Mouse (Mus musculus) forebrain, embryonic 10.5 days (tissue): ENCODE data around the gene Lmf2. TPM values are rescaled to one million over a fixed set of nuclear protein-coding genes. Genes with fewer than 3 reads are reported as not detected.

Experiments
- DNase-seq: peaks from one replicate; pipeline ENCODE4 v3.0.0-alpha.2; 2017; ENCODE audit warnings: low spot score; ENCODE audit errors: extremely low spot score
- H3K27ac ChIP-seq: fragments of 300-500 bp; sonication (generic); 2 replicates; pipeline ENCODE4 v1.5.1; 2016; ENCODE audit warnings: mild to moderate bottlenecking
- H3K27me3 ChIP-seq: fragments of 300-500 bp; sonication (generic); 2 replicates; pipeline ENCODE4 v1.6.1; 2016; ENCODE audit warnings: mild to moderate bottlenecking; ENCODE audit not compliant: poor library complexity, severe bottlenecking
- H3K36me3 ChIP-seq: fragments of 300-500 bp; sonication (generic); replicated peaks from 2 replicates; pipeline ENCODE4 v1.6.1; 2016; ENCODE audit warnings: mild to moderate bottlenecking, moderate library complexity
- H3K4me1 ChIP-seq: fragments of 300-500 bp; sonication (generic); 2 replicates; pipeline ENCODE4 v1.6.1; 2016
- H3K4me3 ChIP-seq: fragments of 300-500 bp; sonication (generic); 2 replicates; pipeline ENCODE4 v1.5.1; 2016; ENCODE audit warnings: mild to moderate bottlenecking, moderate library complexity
- H3K9me3 ChIP-seq: fragments of 300-500 bp; sonication (generic); 2 replicates; pipeline ENCODE4 v1.6.1; 2016; ENCODE audit warnings: mild to moderate bottlenecking, moderate library complexity
- WGBS: fragments of 180-500 bp; shearing (Covaris S2); methylation state at CpG from one replicate; pipeline ENCODE4 v1.1.7; 2016; 5-methylcytosine and 5-hydroxymethylcytosine counted together
- polyA plus RNA-seq: library from polyadenylated mRNA; unstranded; fragments of >200 nt; fragmentation: Nextera tagmentation; extraction: Ambion mirVana; gene quantifications from 2 replicates; pipeline ENCODE4 v1.2.1, GENCODE M21; 2016

The Lmf2 gene
- 48.6 and 50.0 TPM in 2 replicates for polyA plus RNA-seq

GRCm38 (mm10) chr15:89355241-89356187 is at the start of gene Lmf2, which contains the start of gene Ncaph2:
Gene Lmf2, minus strand, starts transcription at chr15:89355659.
Gene Ncaph2, plus strand, starts transcription at chr15:89355719.
- Histone ChIP-seq H3K4me1 (peaks cover 35% of the 10 kb centered on the region), H3K27ac (peak within 1 kb of the TSS; percentile 95)

GRCm38 (mm10) chr15:89404831-89405623 is 49.6 kb upstream of the Lmf2 start:
- no peaks in the 10 kb centered on the region for H3K27me3 ChIP-seq
- no peaks in the 10 kb centered on the region for H3K36me3 ChIP-seq
- H3K9me3 ChIP-seq, result peaks cover 18% of the 10 kb centered on the region
- H3K27ac ChIP-seq, result no peak overlapping the region
- no peak overlapping the region for H3K4me3 ChIP-seq
- 89% methylated on average over 10 of the region's 10 CpGs for whole genome bisulfite sequencing
- no peak for DNase-seq
- H3K4me1 ChIP-seq, result no peaks in the 10 kb centered on the region

More at GRCm38 (mm10) chr15:89355241-89356187, at the start of gene Lmf2, which contains the start of gene Ncaph2:
- WGBS, result under 1% methylated on average over 64 of the region's 64 CpGs
- Histone ChIP-seq H3K36me3 (peaks cover 64% of the 10 kb centered on the region), H3K4me3 (peak within 1 kb of the TSS; percentile 69), H3K27me3 (no peaks in the 10 kb centered on the region), H3K9me3 (no peaks in the 10 kb centered on the region)
- DNase-seq, result peak; percentile 98

GRCm38 (mm10) chr15:89402471-89402870 is 47.0 kb upstream of the Lmf2 start:
- no peak overlapping the region for H3K4me3 ChIP-seq
- no peak for DNase-seq
- WGBS, result 84% methylated on average over 1 of the region's 1 CpGs
- no peaks in the 10 kb centered on the region for H3K27me3 ChIP-seq
- H3K4me1 ChIP-seq, result 0 out of 2 replicates have a peak, but pooled peaks cover 3% of the 10 kb centered on the region
- peaks cover 4% of the 10 kb centered on the region for H3K9me3 ChIP-seq
- H3K27ac ChIP-seq, result no peak overlapping the region
- no peaks in the 10 kb centered on the region for H3K36me3 ChIP-seq

DNA sequence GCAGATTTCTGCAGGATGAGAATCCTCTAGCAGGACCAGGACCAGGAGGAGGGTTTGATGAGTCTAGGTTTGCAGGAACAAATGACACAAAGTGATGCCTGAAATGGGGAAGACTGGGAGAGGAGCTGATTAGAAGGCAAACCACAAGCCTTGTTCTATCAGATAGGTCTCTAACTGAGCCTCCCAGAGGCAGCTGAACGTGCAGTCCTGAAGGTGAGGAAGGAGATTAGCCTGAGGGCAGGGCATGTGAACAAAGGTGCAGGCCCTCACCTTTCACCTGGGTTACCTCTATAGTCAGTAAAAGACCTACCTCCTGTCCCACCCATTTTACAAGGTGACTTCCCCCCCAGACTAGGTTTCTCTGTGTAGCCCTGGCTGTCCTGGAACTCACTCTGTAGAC is 44.3 kb upstream of the Lmf2 start:
- H3K27ac ChIP-seq, result no peak overlapping the region
- H3K36me3 ChIP-seq, result no peaks in the 10 kb centered on the region
- H3K27me3 ChIP-seq, result no peaks in the 10 kb centered on the region
- no peaks in the 10 kb centered on the region for H3K9me3 ChIP-seq
- DNase-seq, result no peak
- 53% methylated on average over 1 of the region's 1 CpGs for WGBS
- H3K4me1 ChIP-seq, result 0 out of 2 replicates have a peak, but pooled peaks cover 3% of the 10 kb centered on the region
- H3K4me3 ChIP-seq, result no peak overlapping the region

- H3K27ac ChIP-seq, result no peak overlapping the region
- no peak overlapping the region for H3K4me3 ChIP-seq
- H3K27me3 ChIP-seq, result no peaks in the 10 kb centered on the region
- 81% methylated on average over 2 of the region's 2 CpGs for WGBS
- 0 out of 2 replicates have a peak, but pooled peaks cover 3% of the 10 kb centered on the region for H3K4me1 ChIP-seq
- H3K36me3 ChIP-seq, result no peaks in the 10 kb centered on the region
- no peak for DNase-seq
- no peaks in the 10 kb centered on the region for H3K9me3 ChIP-seq
These were observed 42.7 kb upstream of the Lmf2 start for GRCm38 (mm10) chr15:89398146-89398545.

- 87% methylated on average over 4 of the region's 4 CpGs for WGBS
- Histone ChIP-seq H3K4me3 (no peak overlapping the region), H3K4me1 (0 out of 2 replicates have a peak, but pooled peaks cover 3% of the 10 kb centered on the region), H3K36me3 (no peaks in the 10 kb centered on the region), H3K27me3 (no peaks in the 10 kb centered on the region), H3K9me3 (no peaks in the 10 kb centered on the region), H3K27ac (no peak overlapping the region)
- no peak for DNase-seq
These were observed 41.4 kb upstream of the Lmf2 start for GRCm38 (mm10) chr15:89396883-89397282.

DNA sequence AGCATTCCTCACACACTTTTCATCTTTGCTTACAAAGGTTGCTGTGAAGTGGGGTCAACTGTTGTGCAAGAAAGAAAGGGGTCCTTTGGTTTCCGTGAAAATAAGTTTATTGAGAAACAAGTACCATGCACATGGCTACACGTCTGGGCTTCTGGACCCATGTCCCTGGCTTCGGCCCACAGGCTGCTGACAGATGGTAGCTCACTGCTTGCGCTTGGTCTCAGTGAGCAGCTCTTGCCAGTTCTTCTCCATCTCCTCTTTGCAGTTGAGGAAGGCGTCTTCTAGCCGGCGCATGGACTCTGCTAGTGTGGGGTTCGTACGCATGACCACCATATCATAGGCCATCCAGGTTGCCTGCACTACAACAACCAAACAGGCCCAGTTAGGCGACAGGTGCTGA is 34.6 kb upstream of the Lmf2 start:
- H3K27ac ChIP-seq, result no peak overlapping the region
- no peak for DNase-seq
- 92% methylated on average over 10 of the region's 10 CpGs for WGBS
- H3K4me3 ChIP-seq, result no peak overlapping the region
- H3K4me1 ChIP-seq, result no peaks in the 10 kb centered on the region; the same call in 1 of the 2 replicates
- no peaks in the 10 kb centered on the region for H3K36me3 ChIP-seq
- H3K9me3 ChIP-seq, result no peaks in the 10 kb centered on the region
- peaks cover 31% of the 10 kb centered on the region for H3K27me3 ChIP-seq

GRCm38 (mm10) chr15:89387127-89387526 is 31.7 kb upstream of the Lmf2 start:
- no peak for DNase-seq
- Histone ChIP-seq H3K27me3 (peaks cover 35% of the 10 kb centered on the region), H3K4me3 (no peak overlapping the region), H3K4me1 (no peaks in the 10 kb centered on the region; the same call in 1 of the 2 replicates), H3K27ac (no peak overlapping the region), H3K36me3 (no peaks in the 10 kb centered on the region), H3K9me3 (no peaks in the 10 kb centered on the region)
- WGBS, result 47% methylated on average over 12 of the region's 12 CpGs

- WGBS, result 94% methylated on average over 7 of the region's 7 CpGs
- no peaks in the 10 kb centered on the region for H3K36me3 ChIP-seq
- H3K4me3 ChIP-seq, result no peak within 1 kb of the TSS
- H3K4me1 ChIP-seq, result peaks cover under 1% of the 10 kb centered on the region
- no peaks in the 10 kb centered on the region for H3K9me3 ChIP-seq
- no peak within 1 kb of the TSS for H3K27ac ChIP-seq
- peaks cover 59% of the 10 kb centered on the region for H3K27me3 ChIP-seq
- no peak for DNase-seq
These were observed 29.2 kb upstream of the Lmf2 start, which contains the start of gene Klhdc7b for GRCm38 (mm10) chr15:89384617-89385016. Gene Klhdc7b, plus strand, starts transcription at chr15:89384917.

DNA sequence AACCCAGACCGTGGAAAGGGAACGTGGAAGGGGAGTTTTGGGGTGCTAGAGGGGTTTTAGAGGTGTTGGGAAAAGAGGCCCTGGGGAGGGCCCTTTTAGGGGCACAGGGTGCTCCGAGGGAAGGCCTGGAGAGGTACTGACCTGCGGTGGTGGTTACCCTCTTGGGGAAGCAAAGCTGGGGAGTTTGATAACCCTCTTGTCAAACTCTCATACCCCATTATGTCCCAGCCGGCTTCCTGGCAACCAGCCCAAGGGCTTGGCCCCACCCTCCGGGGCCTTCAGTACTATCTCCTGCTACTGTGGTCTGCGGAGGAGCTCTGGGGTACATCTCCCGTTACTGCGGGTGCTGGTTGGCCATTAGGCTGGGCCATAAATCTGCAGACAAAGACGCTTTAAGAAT is 24.0 kb upstream of the Lmf2 start:
- no peaks in the 10 kb centered on the region for H3K36me3 ChIP-seq
- WGBS, result 14% methylated on average over 10 of the region's 10 CpGs
- H3K27ac ChIP-seq, result no peak overlapping the region
- DNase-seq, result no peak
- H3K4me3 ChIP-seq, result peak overlapping the region; percentile 53
- H3K4me1 ChIP-seq, result peaks cover 35% of the 10 kb centered on the region
- peaks cover 79% of the 10 kb centered on the region for H3K27me3 ChIP-seq
- no peaks in the 10 kb centered on the region for H3K9me3 ChIP-seq

DNA sequence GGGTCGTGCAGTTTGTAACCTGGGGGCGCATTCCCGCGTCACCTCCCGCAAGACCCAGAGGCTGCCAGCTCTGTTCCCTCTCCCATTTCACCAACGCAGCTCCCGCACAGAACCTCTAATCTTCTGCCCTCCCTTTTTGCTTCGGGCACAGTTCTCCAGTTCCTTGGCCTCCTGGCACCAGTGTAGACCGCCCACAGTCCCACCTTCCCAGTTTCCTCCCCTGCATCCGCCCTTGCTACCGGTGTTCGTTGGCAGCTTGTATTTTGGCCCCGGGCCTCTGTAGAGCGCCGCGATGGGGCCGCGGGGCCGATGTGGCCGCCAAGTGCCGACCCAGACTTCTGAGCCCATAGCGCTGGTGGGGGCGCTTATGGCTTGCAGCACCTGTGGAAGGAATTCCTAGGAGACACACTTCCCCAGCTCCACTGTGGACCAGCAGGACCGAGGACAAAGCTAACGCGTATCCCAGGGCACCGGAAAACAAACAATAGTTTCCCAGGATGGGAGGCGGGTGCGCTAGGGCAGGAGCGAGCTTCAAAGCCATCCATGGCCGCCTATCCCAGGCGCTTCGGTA is 23.5 kb upstream of the Lmf2 start, which contains the start of gene Odf3b:
TSS of gene Odf3b (minus strand) at position 452 of the 571 bp plus-strand sequence.
- under 1% methylated on average over 33 of the region's 33 CpGs for WGBS
- Histone ChIP-seq H3K27me3 (peaks cover 80% of the 10 kb centered on the region), H3K4me3 (peak within 1 kb of the TSS; percentile 53), H3K27ac (peak within 1 kb of the TSS; percentile 65), H3K4me1 (peaks cover 39% of the 10 kb centered on the region), H3K9me3 (no peaks in the 10 kb centered on the region), H3K36me3 (no peaks in the 10 kb centered on the region)
- peak; percentile 55 for DNase-seq
